Mouse (Mus musculus): ENCODE data around the gene Hoxc10.

- TF ChIP-seq CTCF (conservative IDR thresholded peaks at IDR 0.05; ENCODE audit: insufficient read depth, insufficient read length, low read depth, low read length) (no peak), POLR2A (IDR thresholded peaks at IDR 0.05; ENCODE audit: low read depth, low read length) (no peak)
Measured at GRCm38 (mm10) chr15:103005308-103005707, 38.7 kb downstream of the Hoxc10 start.

All from kidney, adult 2 months (tissue).